Mouse (Mus musculus) gastrocnemius, postnatal 36 days (tissue): Measurements from ENCODE around the gene Cyp1a2. TPM values are rescaled to one million over a fixed set of nuclear protein-coding genes. Genes with fewer than 3 reads are reported as not detected.

Experiments used
- DNase-seq, 2 experiments: peaks; one replicate each; pipeline ENCODE4 v3.0.0; 2022
- intact Hi-C: fragments of 180-260 bp; cut with DNase I; formaldehyde crosslinking; loops from one replicate; pipeline ENCODE4 v1.15.1; 2025
- total RNA-seq, 2 experiments: library from RNA; stranded (reverse); gene quantifications; 2 replicates each; pipeline ENCODE4 v1.2.3; 2021

Cyp1a2 gene
- total RNA-seq, 2 experiments from 2014 or later: not detected

DNA sequence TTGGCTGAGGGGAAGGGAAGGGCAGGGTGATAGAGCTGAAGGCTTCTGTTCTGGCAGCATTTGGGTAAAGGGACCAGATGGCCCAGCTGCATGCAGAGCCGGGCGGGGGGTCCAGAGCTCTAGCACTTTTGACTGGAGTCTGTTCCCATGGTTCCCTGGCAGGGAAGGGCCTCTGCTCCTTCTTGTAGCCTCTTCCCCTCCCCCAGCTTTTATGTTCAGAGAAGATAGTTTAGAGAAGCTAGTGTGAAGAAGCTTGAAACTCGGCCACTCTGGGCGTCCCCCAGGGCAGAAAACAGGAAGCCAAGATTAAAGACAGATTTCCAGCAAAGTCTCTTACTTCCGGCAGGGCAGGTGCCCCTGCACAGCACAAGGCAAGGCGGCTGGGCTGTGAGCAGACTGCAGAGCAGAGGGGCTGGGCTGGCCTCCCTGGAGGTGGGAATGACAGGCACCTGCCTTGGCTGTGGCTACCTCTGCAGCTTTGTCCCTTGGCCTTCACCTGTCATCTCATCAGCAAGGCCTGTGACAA, 32.7 kb downstream of the Cyp1a2 start:
- no peak for DNase-seq
- intact Hi-C loops: loop anchor here (5.0 kb wide), 1 partner anchor 109 kb away; no protein-coding TSS in a partner anchor

DNA sequence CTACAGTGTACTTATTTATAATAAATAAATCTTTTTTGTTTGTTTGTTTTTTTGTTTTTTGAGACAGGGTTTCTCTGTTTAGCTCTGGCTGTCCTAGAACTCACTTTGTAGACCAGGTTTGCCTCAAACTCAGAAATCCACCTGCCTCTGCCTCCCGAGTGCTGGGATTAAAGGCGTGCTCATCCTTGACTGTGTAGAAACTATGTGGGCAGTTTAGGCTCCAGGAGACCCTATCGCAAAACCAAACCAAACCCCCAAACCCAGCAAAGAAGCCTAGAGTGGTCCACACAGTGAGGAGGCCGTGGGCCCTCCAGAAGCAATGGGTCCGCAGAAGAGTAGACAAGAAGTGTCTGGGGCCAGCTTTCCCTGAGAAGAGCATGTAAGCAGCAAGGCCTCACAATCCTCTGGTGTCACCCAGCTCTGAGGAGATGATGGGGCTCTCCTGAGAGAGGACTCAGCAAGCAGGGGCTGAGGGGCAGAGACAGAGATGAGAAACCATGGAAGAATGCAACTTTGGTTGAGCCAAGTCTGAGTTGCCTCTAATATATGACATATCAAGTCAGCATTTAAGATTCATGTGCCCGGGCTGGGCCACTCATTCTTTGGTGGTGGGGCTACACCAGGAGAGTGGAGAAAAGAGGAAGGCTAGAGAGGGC, 33.2 kb downstream of the Cyp1a2 start:
- DNase-seq: no peak
- intact Hi-C loops: loop anchor here (5.0 kb wide), 1 partner anchor 108 kb away; no protein-coding TSS in a partner anchor

DNA sequence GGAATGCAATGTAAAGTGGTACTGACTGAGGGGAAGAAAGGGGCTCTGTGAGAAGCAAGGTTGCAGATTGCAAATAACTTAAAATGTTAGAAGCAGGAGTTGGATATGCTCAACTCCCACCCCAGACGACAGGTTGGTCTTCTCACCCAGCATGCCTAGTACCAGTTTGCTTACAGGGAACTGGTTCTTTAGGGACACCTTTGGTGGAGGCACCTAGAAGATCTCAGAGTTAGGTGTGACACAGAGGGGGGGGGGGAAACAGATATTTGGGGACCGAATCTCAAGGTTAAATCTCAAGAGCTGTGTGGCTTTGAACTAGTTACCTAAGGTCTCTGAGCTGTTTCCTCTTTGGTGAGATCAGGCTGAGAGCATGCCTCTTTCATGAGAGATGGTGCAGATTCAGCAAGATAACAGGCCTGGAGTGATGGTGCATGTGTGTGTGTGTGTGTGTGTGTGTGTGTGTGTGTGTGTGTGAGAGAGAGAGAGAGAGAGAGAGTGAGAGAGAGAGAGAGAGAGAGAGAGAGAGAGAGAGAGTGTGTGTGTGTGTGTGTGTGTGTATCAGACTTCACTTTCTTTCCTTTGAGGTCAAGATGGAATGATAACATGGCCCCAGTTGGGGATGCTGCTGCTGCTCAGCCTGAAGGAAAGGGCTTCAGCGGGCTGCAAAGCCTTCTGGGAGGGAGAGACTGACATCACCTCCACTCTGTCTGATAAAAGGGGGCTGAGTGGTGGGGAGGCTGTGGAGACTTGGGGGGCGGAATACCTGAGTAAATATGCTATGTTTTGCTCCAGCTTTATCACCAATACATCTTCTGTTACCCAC, 36.0 kb downstream of the Cyp1a2 start:
- DNase-seq: no peak
- intact Hi-C loops: no loop called here

DNA sequence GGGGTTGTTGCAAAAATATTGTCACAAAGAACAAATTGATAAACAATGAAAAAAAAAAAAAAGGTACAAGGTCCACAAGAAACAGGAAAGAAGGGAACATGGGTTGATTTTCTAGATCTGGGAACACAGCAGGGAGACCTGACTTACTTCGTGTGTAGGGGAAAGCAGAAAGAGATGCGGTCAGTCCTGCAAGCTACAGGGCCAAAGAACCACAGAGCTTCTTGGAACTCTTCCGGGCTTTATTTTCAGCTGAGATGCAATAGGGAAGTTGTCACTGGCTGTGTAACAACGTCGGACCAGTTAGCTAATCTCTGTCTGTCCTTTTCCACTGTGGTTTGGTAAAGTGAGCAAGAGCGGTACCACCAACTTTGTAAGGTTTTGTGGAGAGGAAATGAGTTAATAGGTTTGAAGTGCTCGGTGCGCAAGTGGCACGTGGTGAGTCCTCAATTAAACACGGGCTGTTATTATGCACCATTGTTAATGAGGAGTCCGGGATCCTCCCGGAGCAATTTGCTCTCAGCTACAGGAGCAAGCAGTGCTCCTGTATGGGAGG, 36.9 kb downstream of the Cyp1a2 start:
- DNase-seq: no peak
- intact Hi-C loops: no loop called here

DNA sequence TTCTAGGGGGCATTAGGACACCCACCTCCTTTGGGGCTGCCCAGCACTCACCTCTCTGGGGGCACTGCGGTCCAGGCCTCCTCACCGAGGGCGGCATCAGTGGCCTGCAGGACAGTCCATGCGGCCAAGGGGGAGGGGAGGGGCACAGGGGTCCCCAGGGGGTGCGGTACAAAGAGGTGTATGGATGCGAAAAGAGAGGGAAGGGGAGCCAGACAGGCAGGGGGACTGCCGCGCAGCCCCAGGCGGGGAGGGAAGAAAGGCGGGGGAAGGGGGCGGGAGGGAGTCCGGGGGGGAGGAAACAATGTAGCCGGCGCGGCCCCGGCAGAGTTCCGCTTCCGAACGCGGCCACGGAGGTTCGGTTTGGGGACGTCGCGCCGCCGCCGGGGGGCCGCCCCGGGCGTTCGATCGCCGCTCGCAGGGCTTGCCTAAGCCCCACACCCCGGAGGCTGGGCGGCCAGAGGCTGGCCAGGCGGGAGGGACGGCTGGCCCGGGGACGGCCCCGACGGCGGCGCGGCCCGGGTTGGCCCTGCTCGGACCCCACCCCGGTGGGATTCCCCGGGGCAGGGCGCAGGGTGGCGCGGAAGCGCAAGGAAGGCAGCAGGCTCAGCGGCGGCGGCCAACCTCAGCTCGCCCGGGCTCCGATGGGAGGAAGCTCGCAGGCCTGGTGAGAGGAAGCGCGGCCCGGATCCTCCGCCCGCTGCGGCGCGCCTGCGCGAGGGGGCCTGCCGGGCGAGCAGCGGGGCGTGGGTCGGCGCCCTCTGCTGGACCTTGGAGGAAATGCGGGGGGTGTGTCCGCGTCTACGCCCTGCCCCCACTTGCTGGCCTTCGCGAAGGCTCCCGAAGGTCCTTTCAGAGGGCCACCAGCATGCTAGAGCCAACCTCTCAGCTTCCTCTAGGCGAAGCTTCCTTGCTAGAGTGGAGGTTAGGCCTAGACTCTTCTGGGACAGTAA, 38.3 kb downstream of the Cyp1a2 start:
- intact Hi-C loops: no loop called here
- DNase-seq: peak; percentile 90 to 93

GRCm38 (mm10) chr9:57644442-57644943, 39.0 kb downstream of the Cyp1a2 start:
- DNase-seq: no peak
- intact Hi-C loops: no loop called here

GRCm38 (mm10) chr9:57643856-57644180, 39.7 kb downstream of the Cyp1a2 start:
- DNase-seq: no peak
- intact Hi-C loops: no loop called here

- no peak for DNase-seq
- intact Hi-C loops: no loop called here
Measured at GRCm38 (mm10) chr9:57643169-57643855, 40.2 kb downstream of the Cyp1a2 start.

- no peak for DNase-seq
- intact Hi-C loops: no loop called here
Measured at GRCm38 (mm10) chr9:57641775-57642550, 41.5 kb downstream of the Cyp1a2 start.

DNA sequence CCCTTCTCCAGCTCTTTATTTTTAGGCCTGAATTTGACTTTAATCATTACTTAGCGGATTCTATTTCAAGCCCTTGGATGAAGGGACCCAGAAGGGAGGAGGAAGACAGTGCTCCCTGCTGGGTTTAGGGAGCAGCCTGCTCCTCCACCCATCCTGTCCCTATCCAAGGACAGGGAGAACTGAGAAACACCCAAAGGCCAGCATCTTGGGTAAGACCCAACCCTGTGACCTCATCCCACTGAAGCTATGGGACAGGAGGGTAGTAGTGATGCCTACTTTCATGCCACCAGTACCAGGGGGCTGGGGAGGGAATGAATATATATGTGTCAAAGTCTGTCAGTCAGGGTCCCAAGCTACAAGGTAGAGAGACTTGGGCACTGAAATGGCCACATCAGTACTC, 42.5 kb downstream of the Cyp1a2 start:
- DNase-seq: no peak
- intact Hi-C loops: no loop called here

DNA sequence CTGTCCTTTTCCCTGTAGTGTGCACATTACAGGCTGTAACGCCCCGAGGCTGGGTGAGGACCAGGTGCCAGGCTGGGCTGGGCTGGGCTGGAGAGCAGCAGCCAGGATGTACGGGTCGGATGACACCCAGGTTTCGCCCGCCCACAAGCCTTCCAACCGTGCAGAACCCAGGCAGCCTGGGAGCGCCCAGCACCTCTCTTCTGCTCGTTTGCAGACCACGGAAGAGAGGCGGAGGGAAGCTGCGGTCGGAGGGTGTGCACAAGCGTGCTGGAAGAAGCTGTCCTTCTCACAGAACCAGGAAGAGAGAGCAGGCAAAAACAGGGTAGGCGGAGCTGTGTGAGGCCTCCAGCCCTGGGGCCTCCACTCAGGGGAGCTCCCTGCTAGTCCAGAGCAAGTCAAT, 43.1 kb downstream of the Cyp1a2 start:
- DNase-seq: peak; percentile 51 to 55
- intact Hi-C loops: no loop called here

- intact Hi-C loops: no loop called here
- no peak for DNase-seq
Measured at GRCm38 (mm10) chr9:57639661-57640328, 43.7 kb downstream of the Cyp1a2 start.

GRCm38 (mm10) chr9:57638651-57639459, 44.6 kb downstream of the Cyp1a2 start:
- intact Hi-C loops: no loop called here
- no peak for DNase-seq

DNA sequence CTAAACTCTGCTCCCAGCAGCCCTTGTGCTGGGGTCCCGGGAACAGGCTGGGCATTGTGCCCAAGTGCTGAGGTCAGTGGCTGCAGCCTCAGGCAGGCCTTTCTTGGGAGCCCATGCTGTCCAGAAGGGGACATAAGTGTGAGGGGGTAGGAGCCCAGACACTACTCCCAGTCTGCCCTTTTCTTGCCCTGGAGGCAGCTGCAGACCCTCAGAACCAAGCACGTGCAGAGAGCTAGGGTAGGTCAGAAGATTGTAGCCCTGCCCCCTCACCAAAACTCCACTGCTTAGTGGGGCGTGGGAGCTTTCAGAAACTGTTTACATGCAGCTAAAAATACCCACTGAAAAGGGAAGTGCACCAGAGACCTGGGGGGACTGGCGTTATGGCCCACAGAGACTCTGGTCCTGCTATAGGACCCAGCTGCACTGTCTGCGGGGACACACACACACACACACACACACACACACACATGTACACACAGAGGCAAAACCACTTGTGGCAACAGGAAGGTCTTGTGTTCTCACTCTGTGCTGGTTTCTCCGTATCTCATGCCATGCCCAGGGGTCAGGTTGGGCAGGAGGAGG, 45.7 kb downstream of the Cyp1a2 start:
- peak in 1 of 2 experiments; percentile 59 for DNase-seq
- intact Hi-C loops: no loop called here

DNA sequence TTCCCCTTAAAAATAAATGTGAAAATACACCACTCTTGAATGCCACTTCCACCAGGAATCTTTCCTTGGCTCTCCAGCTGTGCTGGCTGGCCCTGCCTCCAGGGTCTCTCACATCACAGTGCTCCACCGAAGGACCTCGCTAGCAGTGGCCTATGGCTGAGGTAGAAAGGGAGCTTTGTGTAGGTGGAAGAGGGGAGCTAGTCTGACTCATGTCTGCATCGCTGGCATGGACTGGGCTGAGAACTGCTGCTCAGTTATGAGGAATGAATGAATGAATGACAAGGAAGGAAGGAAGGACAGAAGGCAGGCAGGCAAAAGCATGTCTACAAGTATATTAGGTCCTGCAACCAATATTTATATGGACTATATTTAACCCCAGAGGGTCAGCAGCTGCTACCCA, 46.2 kb downstream of the Cyp1a2 start:
- DNase-seq: no peak
- intact Hi-C loops: no loop called here

DNA sequence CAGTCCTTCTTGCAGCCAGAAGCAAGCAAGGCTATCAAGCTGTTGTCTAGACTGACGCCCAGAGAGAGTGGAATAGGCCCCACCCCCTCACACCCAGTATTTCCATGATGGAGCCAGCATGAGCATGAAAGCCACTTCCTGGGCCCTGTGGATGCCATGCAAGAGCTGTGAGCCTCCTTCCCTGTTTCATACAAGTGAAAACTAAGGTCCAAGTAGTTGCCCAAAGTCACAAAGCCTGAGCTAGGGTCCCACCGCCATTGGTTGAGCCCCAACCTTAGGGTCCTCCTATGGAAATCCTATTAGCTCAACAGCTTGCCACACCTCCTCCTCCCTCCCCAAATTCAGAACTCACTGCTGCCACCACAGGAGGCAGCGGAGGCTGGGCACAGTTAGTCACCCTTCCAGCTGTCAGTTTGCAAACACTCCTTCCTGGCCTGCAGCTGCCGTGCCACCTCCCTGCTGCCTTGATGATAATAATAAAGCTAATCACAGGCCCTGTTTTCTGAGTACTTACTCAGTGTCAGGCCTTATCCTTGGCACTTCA, 50.0 kb downstream of the Cyp1a2 start:
- intact Hi-C loops: no loop called here

More for the DNA sequence above, 50.0 kb downstream of the Cyp1a2 start:
- no peak for DNase-seq
